Mouse (Mus musculus): ENCODE measurements around the gene Aqp1.

The Aqp1 gene

DNA sequence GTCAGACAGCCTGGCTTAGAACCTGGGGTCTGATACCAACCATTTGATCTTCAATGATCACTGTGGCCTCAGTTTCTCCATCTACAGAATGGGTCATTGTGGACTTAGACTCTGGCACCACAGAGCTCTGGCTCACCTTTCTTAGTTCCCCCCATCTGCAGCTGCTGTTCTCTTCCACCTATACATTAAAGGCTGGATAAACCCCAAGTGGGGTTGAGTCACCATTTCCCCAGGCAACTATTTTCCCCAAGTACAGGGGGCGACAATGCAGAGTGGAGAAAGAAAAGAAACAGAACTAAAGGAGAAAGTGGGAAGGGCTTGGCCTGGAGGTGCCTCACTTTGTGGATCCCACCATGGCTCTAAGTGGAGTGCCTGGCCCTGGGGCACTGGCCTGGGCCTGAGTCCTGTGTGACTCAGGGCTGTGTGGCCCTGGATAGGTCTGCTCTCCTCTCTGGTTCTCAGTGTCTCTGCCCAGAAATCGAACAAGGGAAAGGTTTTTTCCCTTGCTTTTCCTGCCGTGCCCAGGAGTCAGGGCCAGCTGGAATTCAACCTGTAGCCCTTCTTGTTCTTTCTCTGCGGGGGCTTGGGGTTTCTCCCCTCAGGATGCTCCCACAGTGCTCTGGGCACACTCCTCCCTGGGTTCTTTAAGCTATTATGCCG, 20.9 kb downstream of the Aqp1 start:
- no peak for DNase-seq (ENCODE audit: low spot score in 2 of 2)

DNA sequence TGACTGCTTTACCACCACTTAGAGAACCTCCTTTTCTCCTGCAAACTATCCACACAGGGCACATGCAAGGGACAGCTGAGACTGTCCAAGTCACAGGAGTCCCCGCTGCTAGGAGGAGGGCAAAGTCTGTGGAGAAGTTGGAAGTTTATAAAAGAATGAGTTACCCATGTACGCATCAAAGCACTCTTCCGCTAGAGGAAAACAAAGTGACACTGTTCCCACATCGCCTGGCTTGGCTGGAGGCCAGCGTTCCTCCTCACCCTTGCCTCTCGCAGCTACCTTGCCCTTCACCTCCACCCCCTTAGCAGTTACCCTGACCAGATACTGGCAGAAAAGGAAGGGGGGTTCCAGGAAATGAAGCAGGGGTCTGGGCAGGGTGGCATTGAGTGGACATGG, 21.4 kb downstream of the Aqp1 start:
- DNase-seq (ENCODE audit: low spot score in 2 of 2) = no peak

- DNase-seq (ENCODE audit: low spot score in 2 of 2) = no peak
Observed at GRCm38 (mm10) chr6:55358731-55359143, 22.5 kb downstream of the Aqp1 start.

DNA sequence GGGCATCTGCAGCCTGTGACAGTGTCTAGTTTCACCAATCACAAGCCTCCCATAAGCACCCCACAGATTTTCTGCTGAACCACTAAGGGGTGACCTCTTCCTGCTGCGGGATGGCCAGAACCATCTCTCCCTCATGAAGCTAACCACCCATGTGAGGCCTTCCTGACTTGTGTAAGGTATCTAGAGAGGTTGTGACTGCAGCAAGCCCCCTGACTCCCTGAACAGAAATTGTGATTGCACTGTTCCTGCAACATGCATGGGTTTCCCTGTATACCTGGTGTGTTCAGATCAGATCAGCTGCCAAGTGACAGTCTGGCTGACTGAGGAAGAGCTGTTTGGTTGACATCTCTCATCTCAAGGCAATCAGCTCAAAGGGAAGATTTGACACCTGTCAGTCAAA, 26.4 kb downstream of the Aqp1 start:
- DNase-seq (ENCODE audit: low spot score in 2 of 2) = no peak

DNA sequence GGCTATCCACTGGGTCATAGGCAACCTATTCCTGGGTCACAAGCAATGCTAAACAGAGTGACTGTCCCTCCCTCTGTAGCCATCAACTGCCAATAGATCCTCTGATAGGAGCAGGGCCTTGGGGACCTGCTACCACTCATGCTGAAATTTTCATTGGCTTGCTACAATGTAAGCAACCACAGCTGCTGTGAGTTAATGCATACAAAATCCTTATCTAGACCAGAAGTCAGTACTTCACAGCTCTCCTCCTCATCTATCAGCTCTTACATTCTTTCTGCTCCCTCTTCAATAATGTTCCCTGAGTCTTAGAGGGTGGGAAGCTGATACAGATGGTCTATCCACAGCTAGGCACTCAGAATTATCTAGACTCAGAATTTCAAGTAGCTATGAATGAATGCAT, 30.9 kb downstream of the Aqp1 start:
- no peak for DNase-seq (ENCODE audit: low spot score in 2 of 2)

- no peak for DNase-seq (ENCODE audit: low spot score in 2 of 2)
Observed at GRCm38 (mm10) chr6:55370831-55371230, 34.6 kb downstream of the Aqp1 start.

- no peak for DNase-seq (ENCODE audit: low spot score in 2 of 2)
Observed at GRCm38 (mm10) chr6:55376076-55376475, 39.8 kb downstream of the Aqp1 start, which contains the start of gene Ghrhr. Ghrhr (plus strand) TSS chr6:55376295.

- no peak for DNase-seq (ENCODE audit: low spot score in 2 of 2)
Observed at GRCm38 (mm10) chr6:55376511-55376910, 40.3 kb downstream of the Aqp1 start.

DNA sequence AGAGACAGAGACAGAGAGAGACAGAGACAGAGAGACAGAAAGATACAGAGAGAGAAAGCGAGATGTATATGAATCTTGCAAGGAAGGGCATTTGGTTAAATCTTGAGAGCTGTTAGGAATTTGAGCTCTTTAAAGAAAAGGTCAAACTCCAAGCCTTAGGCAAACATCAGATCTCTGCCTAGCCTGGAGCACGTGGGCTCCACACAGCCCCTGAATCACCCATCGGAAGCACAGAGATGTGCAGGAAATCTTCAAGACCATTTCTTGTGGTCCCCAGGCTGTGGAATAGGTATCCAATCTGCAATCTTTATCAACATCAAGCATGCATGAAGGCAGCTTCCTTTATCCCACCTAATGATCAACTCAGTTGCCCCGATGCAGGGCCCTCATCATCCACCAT, 41.2 kb downstream of the Aqp1 start:
- no peak for DNase-seq (ENCODE audit: low spot score in 2 of 2)

- peak; percentile 69 to 77 for DNase-seq (ENCODE audit: low spot score in 2 of 2)
Observed at GRCm38 (mm10) chr6:55379641-55380335, 43.6 kb downstream of the Aqp1 start.

GRCm38 (mm10) chr6:55381966-55382365, 45.7 kb downstream of the Aqp1 start:
- DNase-seq (ENCODE audit: low spot score in 2 of 2) = no peak

DNA sequence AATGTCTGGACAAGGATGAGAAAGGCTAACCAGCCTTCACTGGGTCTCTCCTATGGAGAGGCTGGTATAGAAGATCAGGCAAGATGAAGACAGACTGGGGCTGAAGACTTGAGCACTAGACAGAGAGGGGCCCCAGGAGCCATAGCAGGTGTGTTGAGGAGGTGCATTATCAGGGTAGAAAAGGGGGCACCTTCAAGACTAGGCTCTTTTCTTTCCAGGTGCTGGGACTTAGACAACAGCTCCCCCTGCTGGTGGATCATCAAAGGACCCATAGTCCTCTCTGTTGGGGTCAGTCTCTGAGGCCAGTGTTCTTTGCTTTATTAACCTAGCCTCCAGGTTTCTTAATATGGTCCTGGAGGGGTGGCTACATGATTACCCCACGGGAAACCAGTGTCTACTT, 47.7 kb downstream of the Aqp1 start:
- peak; percentile 60 to 68 for DNase-seq (ENCODE audit: low spot score in 2 of 2)

DNA sequence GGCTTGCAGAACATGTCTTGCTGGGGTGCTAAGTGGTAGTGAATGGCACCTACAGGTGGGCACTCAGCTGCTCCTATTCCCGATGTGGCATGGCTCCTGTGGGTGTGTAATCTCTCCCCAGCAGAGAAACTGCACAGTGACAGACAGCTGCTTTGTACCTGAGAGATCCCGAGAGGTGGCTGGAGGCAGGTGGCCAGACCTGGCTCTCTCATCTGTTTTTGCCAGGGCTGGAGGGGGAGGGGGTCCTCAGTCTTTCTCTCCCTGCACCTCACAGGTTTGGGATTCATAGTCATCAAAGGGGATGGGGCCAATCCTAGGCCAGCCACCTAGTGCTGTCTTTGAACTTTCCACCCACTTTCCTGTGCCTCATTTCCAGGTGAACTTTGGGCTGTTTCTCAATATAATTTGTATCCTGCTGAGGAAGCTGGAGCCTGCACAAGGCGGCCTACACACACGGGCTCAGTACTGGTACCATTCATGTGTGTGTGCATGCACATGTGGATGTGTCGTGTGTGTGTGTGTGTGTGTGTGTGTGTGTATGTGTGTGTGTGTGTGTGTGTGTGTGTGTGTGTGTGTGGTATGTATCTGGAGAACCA, 48.2 kb downstream of the Aqp1 start:
- DNase-seq (ENCODE audit: low spot score in 2 of 2) = no peak

DNA sequence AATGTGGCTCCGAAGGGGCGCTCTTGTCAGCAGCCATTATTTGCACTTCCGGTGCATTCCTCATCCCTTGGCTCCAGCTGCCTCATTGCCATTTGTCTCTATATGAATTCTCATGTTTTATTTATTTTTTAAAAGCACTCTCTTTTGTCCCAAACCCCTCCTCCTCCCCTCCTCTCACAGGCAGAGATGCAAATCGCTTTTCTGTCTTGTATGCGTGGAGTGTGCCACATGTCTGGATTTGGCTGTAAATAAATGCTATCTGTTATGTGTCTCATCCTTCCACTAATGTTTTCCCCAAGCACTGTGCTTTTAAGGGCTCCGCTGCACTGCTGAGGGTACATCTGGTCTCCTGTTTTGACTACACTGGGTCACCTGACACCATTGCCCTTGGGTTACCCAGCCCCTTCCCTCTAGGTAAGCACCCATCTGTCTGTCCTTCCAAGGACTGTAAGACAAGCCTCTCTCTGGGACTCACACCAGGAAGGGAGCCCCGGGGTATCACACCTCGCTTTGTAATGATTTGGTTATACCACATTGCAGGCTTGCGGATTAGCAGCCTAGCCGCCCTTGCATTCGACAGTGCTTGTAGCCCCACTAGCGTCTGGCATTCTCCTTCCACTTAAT, 52.4 kb downstream of the Aqp1 start:
- DNase-seq (ENCODE audit: low spot score in 2 of 2) = no peak

DNA sequence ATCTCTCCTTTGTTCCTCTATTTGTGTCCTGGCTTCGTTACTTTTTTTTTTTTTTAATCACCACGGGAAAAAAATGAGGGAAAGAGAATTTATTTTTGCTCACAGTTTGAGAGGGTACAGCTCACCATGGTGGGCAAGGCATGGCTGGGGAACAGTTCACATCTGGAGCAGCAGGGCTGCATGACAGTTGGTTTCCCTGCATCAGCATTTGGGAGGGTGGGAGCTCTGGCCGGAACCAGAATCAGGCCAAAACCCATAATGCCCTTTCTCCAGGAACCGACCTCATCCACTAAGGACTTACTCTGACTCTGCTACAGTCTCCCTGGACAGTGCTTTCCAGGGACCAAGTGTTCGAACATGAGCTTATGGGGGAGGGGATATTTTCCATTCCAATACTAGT, 53.1 kb downstream of the Aqp1 start:
- no peak for DNase-seq (ENCODE audit: low spot score in 2 of 2)

GRCm38 (mm10) chr6:55391814-55392213, 55.6 kb downstream of the Aqp1 start:
- no peak for DNase-seq (ENCODE audit: low spot score in 2 of 2)

GRCm38 (mm10) chr6:55392453-55392852, 56.2 kb downstream of the Aqp1 start:
- DNase-seq (ENCODE audit: low spot score in 2 of 2) = peak; percentile 85 to 86

DNA sequence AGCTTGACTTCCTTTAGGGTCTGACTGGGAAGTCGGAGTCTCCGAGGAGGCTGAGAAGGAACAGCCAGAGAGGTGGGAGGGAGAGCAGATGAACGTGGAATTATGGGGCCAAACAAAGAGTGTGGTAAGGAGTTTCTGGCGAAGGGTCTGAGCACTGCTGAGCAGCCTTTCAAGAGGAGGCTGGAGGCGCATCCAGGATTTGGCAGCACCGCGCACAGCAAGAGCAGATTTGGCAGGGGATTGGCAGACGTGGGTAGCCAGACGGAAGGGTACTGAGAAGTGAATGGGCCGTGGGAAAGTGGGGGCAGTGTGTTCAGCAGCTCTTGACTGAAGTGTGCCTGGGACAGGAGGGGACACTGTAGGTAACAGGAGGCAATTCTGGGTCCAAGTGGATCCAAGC, 58.6 kb downstream of the Aqp1 start:
- DNase-seq (ENCODE audit: low spot score in 2 of 2) = peak; percentile 67 to 80

DNA sequence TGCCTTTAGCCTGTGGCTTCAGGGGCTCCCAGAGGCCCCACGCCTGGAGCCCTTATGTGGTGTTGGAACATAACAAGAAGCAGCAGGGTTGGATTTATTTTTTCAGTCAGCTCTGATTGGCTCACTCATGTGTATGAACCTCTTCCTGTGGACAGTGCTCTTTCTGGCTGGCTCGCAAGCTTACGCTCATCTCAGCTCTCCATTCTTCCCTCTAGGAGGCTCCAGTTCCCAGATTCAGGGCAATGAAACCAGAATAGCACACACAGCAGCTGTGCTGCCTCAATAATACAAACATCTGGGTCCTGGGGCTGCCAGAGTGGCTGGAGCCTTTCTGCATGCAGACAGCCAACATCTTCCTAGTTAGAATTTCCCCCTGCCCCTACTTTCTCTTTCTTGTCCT, 59.9 kb downstream of the Aqp1 start:
- peak; percentile 52 to 69 for DNase-seq (ENCODE audit: low spot score in 2 of 2)

DNA sequence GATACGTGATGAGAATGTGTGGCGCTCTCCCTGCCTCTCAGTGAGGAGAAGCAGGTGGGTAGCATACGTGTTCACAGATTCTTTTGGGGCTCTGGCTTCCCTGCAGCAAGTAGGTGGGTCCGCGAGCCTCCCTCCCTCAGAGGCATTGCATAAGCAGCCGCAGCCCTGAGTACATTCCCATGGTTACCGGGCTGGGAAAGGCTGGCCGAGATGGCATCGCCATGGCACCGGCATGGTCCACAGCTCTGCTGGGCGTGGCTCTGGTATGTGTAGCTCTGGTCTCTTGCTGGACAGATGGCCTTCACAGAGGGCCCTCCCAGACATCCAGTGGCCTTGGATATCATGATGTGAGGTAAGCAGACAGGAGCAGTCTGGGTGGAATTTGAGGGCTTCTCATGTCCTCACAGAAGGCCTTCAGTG, 60.4 kb downstream of the Aqp1 start:
- DNase-seq (ENCODE audit: low spot score in 2 of 2) = peak; percentile 88 to 89
